Mouse (Mus musculus) gastrocnemius, postnatal 14 days (tissue): ENCODE measurements at regions not wholly inside any gene's neighbourhood (a gene's known extent, or its start where the extent isn't known, plus 50 kb on each side); places are given as distances from the start of the nearest gene placed in this dataset.

Experiments used
- DNase-seq: peaks from one replicate; pipeline ENCODE4 v3.0.0; 2021; ENCODE audit warnings: mixed read lengths
- intact Hi-C: fragments of 180-260 bp; cut with DNase I; formaldehyde crosslinking; loops from one replicate; pipeline ENCODE4 v1.15.1; 2025; ENCODE audit warnings: low total_unique reads

- intact Hi-C loops, result no loop called here
- no peak for DNase-seq
These were observed 50.1 kb upstream of the Galnt15 start for GRCm38 (mm10) chr14:31978690-31979089.
